Mouse (Mus musculus) kidney, postnatal 0 days (tissue): ENCODE data around the gene Brinp2. TPM values are rescaled to one million over a fixed set of nuclear protein-coding genes. Genes with fewer than 3 reads are reported as not detected.

Experiments used
- ATAC-seq: fragments of 200-750 bp; cut with Nextera tagmentation; replicated peaks from 2 replicates; pipeline ENCODE4 v1.8.0; 2017; ENCODE audit warnings: low read depth, moderate number of reproducible peaks, moderate TSS enrichment, moderate library complexity; ENCODE audit not compliant: low FRiP score
- DNase-seq: peaks from one replicate; pipeline ENCODE4 v3.0.0-alpha.2; 2016; ENCODE audit warnings: low spot score
- H3K27ac ChIP-seq: fragments of 300-500 bp; sonication (generic); 2 replicates; pipeline ENCODE4 v1.5.1; 2014; ENCODE audit warnings: mild to moderate bottlenecking
- H3K27me3 ChIP-seq: fragments of 300-500 bp; sonication (generic); 2 replicates; pipeline ENCODE4 v1.6.1; 2014; ENCODE audit warnings: low read length, mixed read lengths; ENCODE audit not compliant: insufficient read depth
- H3K36me3 ChIP-seq: fragments of 300-500 bp; sonication (generic); 2 replicates; pipeline ENCODE4 v1.6.1; 2014; ENCODE audit warnings: low read length, mixed read lengths; ENCODE audit not compliant: insufficient read depth
- H3K4me1 ChIP-seq: fragments of 300-500 bp; sonication (generic); replicated peaks from 2 replicates; pipeline ENCODE4 v1.6.1; 2014; ENCODE audit warnings: antibody characterized with exemption, low read length, mixed read lengths; ENCODE audit not compliant: insufficient read depth
- H3K4me2 ChIP-seq: fragments of 300-500 bp; sonication (generic); 2 replicates; pipeline ENCODE4 v1.6.1; 2014; ENCODE audit warnings: mild to moderate bottlenecking, low read length, moderate library complexity, mixed read lengths
- H3K4me3 ChIP-seq: fragments of 300-500 bp; sonication (generic); replicated peaks from 2 replicates; pipeline ENCODE4 v1.5.1; 2014; ENCODE audit warnings: low read depth, low read length
- H3K9ac ChIP-seq: fragments of 300-500 bp; sonication (generic); 2 replicates; pipeline ENCODE4 v1.6.1; 2014; ENCODE audit warnings: low read depth, low read length
- H3K9me3 ChIP-seq: fragments of 300-500 bp; sonication (generic); replicated peaks from 2 replicates; pipeline ENCODE4 v1.6.1; 2016; ENCODE audit warnings: low read length, inconsistent platforms, mixed read lengths
- CTCF ChIP-seq: IDR thresholded peaks from 2 replicates; pipeline ENCODE4 v1.5.1; 2016; ENCODE audit warnings: antibody characterized with exemption, low read depth, mild to moderate bottlenecking, moderate library complexity
- WGBS: fragments of 180-500 bp; shearing (Covaris S2); extraction: QIAGEN DNeasy Blood & Tissue Kit; methylation state at CpG from one replicate; pipeline ENCODE4 v1.1.7; 2014; 5-methylcytosine and 5-hydroxymethylcytosine counted together
- polyA plus RNA-seq: library from polyadenylated mRNA; unstranded; fragments of >200 nt; fragmentation: Nextera tagmentation; extraction: Ambion mirVana; gene quantifications from 2 replicates; pipeline ENCODE4 v1.2.1, GENCODE M21; 2015

The Brinp2 gene
- polyA plus RNA-seq, 1 experiment from 2014 or later = 0.09 TPM

DNA sequence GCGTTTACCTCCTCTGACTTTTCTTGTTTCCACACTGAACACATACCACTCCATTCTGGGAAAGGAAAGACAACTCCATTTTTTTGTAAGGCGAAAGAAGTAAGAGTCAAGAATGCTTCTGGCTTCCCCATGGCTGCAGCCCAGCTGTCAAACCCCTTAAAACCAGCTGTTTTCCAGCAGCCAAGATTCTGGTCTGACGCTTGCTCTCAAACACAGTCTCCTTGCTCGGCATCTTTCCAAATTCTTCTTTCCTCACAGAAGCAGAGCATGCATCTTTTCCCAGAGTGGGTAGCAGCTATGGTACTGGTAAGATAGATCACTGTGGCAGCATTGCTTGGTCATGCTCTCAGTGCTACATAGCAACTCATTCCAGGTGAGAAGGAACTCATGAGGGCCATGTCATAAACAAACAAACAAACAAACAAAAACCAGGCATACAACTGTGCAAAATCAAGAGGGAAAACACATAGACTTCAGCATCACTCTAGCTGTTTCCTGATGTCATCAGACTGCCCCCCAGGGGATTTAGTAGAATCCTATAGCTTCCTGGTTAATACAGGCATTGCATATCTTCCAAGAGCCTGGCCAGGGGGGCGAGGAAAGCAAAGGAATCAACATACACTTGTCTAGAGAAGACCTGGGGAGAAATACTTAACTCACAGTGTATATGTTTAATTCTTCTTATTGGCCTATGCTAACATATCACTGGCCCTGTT lies 2.3 kb downstream of the Brinp2 start:
- no peaks in the 10 kb centered on the region for H3K4me1 ChIP-seq
- no peaks in the 10 kb centered on the region for H3K36me3 ChIP-seq
- H3K27ac ChIP-seq = no peak overlapping the region
- no peaks in the 10 kb centered on the region for H3K9me3 ChIP-seq
- no peak overlapping the region for H3K4me3 ChIP-seq
- no peak for TF ChIP-seq CTCF
- H3K27me3 ChIP-seq = no peaks in the 10 kb centered on the region; the same call in 1 of the 2 replicates
- H3K4me2 ChIP-seq = no peak overlapping the region
- no peak for ATAC-seq
- no peak overlapping the region for H3K9ac ChIP-seq
- WGBS = 68% methylated on average over 5 of the region's 5 CpGs
- peak; percentile 22 for DNase-seq

DNA sequence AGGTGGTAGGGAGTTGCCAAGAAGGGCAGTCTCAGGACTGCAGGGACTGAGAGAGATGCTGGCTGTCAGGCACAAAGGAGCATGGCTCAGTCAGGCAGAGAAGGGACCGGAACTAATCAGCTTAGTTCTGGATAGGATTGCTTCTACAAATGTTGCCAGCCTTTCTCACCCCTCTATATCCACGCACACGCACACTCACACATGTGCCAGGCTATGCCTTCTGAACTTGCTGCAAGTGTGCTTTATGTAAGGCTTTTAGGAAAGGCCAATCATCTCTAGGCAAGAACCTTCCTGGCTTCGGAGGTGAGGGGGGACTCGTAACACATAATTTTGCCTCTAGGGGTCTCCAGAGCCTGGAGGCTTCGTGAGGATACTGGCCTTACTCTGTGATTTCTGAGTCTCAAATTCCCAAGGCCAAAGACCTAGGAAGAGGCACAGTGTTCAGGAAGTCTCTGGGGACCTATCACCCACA lies 12.8 kb downstream of the Brinp2 start:
- Histone ChIP-seq H3K36me3 (no peaks in the 10 kb centered on the region), H3K4me3 (no peak overlapping the region), H3K27ac (no peak overlapping the region), H3K4me1 (no peaks in the 10 kb centered on the region), H3K4me2 (no peak overlapping the region), H3K9ac (no peak overlapping the region), H3K27me3 (no peaks in the 10 kb centered on the region), H3K9me3 (no peaks in the 10 kb centered on the region)
- TF ChIP-seq CTCF = peak; percentile 55
- 51% methylated on average over 6 of the region's 6 CpGs for WGBS
- ATAC-seq = no peak
- DNase-seq = peak; percentile 28

DNA sequence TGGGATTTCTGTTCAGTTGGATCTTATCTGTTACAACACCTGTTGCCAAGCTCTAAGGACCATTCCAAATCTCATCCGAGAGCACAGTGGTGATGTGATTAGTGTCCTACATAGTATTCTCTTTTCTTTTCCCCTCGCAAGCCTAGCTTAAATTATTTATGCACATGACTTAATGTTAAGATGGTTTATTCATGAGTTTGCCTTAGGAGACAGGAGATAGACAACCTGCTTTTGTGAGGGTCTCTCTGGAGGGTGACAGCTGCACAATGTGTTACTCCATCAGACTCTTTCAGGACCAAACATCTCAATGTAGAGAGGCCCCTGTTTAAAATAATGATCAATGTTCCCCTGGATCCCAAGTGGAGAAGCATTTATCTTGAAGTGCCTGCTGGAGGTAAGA lies 27.3 kb downstream of the Brinp2 start:
- no peak for TF ChIP-seq CTCF
- no peak overlapping the region for H3K4me2 ChIP-seq
- DNase-seq (no peak), ATAC-seq (no peak)
- H3K9me3 ChIP-seq = no peaks in the 10 kb centered on the region
- H3K4me3 ChIP-seq = no peak overlapping the region
- 88% methylated on average over 2 of the region's 2 CpGs for WGBS
- H3K27me3 ChIP-seq = no peaks in the 10 kb centered on the region
- H3K9ac ChIP-seq = no peak overlapping the region
- H3K4me1 ChIP-seq = no peaks in the 10 kb centered on the region
- no peaks in the 10 kb centered on the region for H3K36me3 ChIP-seq
- no peak overlapping the region for H3K27ac ChIP-seq

DNA sequence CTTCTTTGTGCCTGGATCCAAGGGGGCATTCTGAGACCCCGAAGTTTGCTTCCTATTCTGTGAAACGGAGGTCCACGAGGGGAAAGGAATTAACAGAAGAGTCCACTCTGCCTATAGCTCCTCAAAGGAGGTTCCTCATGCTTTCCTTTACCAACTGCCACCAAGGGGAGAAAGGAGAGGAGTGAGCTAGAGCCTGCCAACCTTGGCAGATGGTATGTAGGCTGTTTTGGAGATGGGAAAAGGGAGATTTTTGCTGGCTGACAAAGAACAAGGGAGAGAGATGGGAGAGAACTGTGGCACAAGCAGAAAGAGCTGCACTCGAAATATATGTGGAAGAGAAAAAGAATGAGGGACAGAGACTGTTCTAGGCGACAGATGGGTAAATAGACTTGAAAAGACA lies 28.0 kb downstream of the Brinp2 start:
- no peaks in the 10 kb centered on the region for H3K9me3 ChIP-seq
- no peak overlapping the region for H3K9ac ChIP-seq
- ATAC-seq (no peak), DNase-seq (no peak)
- H3K4me3 ChIP-seq = no peak overlapping the region
- no peaks in the 10 kb centered on the region for H3K27me3 ChIP-seq
- TF ChIP-seq CTCF = no peak
- H3K27ac ChIP-seq = no peak overlapping the region
- no peaks in the 10 kb centered on the region for H3K36me3 ChIP-seq
- 87% methylated on average over 5 of the region's 5 CpGs for WGBS
- H3K4me1 ChIP-seq = no peaks in the 10 kb centered on the region
- no peak overlapping the region for H3K4me2 ChIP-seq

DNA sequence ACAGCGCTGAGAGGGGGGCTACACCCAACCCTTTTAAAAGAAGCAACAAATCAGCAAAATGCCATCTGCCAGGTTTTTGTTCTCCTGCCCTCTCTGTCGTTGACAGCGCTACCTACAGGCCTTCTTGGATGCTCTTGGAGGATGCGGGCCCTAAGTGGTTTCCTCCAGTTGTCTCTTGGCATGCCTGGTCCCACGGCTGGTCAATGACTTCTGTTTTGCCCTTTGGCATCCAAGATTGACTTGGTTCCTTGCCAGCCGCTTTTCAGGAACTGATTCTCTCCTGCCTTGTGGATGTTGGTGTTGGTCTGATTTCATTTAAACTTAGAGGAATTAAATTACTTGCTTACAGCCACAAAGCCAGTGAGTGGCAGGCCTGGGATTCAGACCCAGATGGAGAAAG lies 32.8 kb downstream of the Brinp2 start:
- H3K27me3 ChIP-seq = no peaks in the 10 kb centered on the region
- no peak overlapping the region for H3K9ac ChIP-seq
- DNase-seq (no peak), ATAC-seq (no peak)
- WGBS = 78% methylated on average over 6 of the region's 6 CpGs
- no peak overlapping the region for H3K27ac ChIP-seq
- no peak for TF ChIP-seq CTCF
- no peak overlapping the region for H3K4me3 ChIP-seq
- H3K4me1 ChIP-seq = no peaks in the 10 kb centered on the region
- H3K36me3 ChIP-seq = no peaks in the 10 kb centered on the region
- H3K9me3 ChIP-seq = no peaks in the 10 kb centered on the region
- H3K4me2 ChIP-seq = no peak overlapping the region

DNA sequence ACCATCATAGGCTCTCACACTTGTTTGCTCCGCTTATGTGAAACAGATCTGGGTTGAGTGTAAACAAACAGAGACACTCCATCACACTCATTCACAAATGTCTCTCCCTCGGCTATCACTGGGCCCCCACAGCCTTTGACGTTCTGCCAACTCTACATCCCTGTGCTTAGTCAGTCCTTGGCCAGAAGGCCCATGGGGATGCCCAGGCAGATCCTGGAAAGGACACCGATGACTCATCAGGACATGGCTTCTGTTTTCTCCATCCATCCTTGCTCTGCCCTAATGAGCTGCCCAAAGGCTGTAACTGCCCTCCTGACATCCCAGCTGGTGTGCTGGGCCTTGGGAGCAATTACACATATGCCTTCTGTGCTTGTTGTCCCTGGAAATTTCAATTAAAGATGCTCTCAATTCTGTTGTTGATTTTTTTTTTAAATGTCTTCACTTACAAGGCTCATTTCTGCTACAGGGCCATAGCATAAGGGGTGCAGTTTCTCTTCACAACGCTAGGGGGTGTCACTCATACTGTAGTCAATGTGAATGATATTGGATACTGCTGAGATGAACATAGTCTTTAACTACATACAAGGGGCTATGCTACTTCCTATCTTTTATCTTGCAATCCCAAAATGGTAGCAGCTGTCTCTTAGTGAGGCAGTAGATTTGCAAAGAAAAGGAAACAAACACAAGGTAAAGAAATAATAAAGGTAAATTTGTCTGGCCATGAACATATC lies 45.5 kb downstream of the Brinp2 start:
- no peak for TF ChIP-seq CTCF
- Histone ChIP-seq H3K9me3 (no peaks in the 10 kb centered on the region), H3K4me3 (no peak overlapping the region), H3K4me2 (no peak overlapping the region), H3K27me3 (no peaks in the 10 kb centered on the region), H3K36me3 (no peaks in the 10 kb centered on the region), H3K9ac (no peak overlapping the region), H3K4me1 (no peaks in the 10 kb centered on the region), H3K27ac (no peak overlapping the region)
- DNase-seq = no peak
- ATAC-seq = no peak
- 61% methylated on average over 5 of the region's 5 CpGs for WGBS
